Mouse (Mus musculus) liver, adult 2 months (tissue): Measurements from ENCODE around the gene Gspt1.

Experiments used
- CTCF ChIP-seq: fragments of 200-500 bp; IDR thresholded peaks from 2 replicates; pipeline ENCODE4 v1.5.1; 2011; ENCODE audit warnings: low read depth, low read length, control low read depth
- POLR2A ChIP-seq: fragments of 200-500 bp; IDR thresholded peaks from 2 replicates; pipeline ENCODE4 v1.6.1; 2011; ENCODE audit warnings: low read length, control low read depth; ENCODE audit not compliant: insufficient read depth; ENCODE audit errors: extremely low read depth

- no peak for TF ChIP-seq POLR2A
- TF ChIP-seq CTCF: no peak
Measured at GRCm38 (mm10) chr16:11242401-11242800, 11.7 kb downstream of the Gspt1 start.
